Mouse (Mus musculus) urinary bladder, postnatal 36 days (tissue): Measurements from ENCODE around the gene Lrrfip1.

Experiments used
- DNase-seq, 2 experiments: peaks; one replicate each; pipeline ENCODE4 v3.0.0; 2022; ENCODE audit warnings: low spot score in 2 of 2, mixed read lengths in 1 of 2

Gene Lrrfip1

GRCm38 (mm10) chr1:91056416-91056815 is 57.9 kb downstream of the Lrrfip1 start:
- no peak for DNase-seq

DNA sequence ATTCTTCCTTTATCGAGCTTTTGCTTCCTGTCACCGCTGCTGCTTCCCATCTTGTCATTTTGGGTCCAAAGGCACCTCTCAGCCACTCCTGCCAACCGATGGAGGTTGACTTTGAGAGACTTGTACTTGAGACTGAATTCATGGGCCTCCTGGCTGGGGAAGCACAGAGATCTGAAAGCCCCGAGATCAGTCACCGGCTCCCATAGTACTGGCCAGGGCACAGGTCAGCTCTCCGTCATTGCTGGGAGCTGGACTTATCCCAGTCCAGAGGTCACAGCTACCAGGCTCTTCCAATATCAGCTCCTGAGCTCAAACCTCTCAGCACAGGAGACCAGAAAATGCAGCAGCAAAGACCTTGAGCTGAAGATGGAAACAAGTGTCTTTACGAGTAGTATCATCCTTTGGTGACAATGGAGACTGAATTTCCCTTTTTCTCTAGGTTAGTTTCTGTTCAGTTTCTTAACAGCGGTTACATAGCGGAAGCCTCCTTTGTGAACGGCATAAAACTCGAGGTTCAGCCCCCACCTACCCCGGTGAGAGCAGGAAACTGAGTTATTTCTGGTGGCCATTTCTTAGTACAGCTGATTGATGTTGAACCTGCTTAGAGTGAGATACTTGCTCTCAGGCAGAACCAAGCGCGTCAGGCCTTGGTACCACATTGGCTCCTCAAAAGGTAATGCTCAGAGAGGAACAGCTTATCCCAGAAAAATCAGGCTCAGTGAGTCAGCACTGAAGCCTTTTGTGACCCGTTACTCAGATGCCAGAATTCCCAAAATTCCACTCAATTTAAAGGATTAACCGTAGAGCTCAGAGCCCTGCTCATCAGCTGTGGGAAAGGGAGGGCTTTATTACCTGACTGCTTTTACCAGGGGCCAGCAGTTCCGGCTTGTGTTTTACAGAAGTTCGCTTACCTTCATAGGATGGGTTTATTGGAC is 59.0 kb downstream of the Lrrfip1 start:
- DNase-seq = no peak

DNA sequence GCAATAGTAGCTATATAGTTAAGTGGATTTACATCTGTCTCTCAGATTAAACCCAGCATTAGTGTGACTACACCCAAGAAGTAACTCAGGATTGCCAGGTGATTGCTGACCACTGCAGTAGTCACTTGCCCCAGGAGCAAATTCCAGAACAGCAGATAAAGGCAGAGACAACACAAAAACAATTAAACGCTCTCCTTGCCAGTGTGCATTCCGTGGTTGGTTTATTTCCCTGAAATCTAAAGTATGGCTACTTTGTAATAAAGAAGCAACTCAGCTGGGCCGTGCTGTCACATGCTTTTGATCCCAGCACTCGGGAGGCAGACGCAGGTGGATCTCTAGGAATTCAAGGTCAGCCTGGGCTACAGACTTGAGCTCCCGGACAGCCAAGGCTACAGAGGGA is 59.7 kb downstream of the Lrrfip1 start:
- DNase-seq = no peak

GRCm38 (mm10) chr1:91059792-91060604 is 61.5 kb downstream of the Lrrfip1 start:
- no peak for DNase-seq

- no peak for DNase-seq
These were observed 62.6 kb downstream of the Lrrfip1 start for GRCm38 (mm10) chr1:91061105-91061504.

- DNase-seq = no peak
These were observed 63.8 kb downstream of the Lrrfip1 start for GRCm38 (mm10) chr1:91062363-91062762.

- DNase-seq = no peak
These were observed 65.5 kb downstream of the Lrrfip1 start for GRCm38 (mm10) chr1:91064053-91064452.

DNA sequence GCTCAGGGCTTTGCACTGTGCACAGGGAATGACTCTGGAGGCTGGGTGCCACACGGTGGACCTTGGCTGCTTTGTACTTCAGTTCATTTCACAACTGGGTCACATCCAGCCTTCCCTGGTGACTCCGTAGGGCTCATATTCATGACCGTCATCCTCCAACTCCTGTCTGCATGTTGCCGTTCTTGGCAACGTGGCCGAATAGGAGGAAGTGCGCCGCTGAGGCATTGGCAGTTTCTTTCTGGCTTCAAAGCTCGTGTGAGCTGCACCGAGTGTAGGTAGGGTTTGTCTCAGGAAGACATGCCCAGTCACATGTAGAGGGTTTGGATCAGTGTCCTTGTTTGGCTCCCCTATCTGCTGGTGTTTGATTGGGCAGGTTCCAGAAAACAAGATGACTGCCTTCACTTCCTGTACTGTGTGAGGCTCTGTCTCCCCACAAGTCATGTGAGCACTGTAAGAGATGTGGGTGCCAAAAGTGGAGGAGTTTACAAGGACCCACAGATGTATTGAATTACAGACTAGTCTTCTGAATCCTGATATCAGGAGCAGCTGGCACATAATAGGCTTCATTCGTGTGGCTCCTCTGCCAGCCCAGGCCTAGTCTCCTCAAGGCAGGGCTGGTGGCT is 66.5 kb downstream of the Lrrfip1 start:
- DNase-seq = no peak

DNA sequence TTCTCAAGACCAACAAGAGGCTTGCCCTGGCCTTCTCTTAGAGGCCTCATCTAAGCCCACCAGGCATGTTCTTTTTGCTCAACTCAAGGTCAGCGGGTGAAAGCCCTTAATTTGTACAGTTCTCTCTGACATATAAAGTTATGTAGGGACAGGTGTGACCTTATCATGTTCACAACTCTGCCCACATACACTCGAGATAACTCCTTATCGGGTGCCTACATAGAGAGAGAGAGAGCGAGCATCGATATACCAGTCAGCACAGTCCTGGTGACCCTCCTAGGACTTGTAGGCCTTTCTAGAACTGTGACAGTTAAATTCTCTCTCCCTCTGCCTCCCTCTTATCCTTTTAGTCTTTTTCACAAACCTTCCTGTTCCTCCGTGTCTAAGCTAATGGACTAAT is 67.5 kb downstream of the Lrrfip1 start:
- DNase-seq = no peak

DNA sequence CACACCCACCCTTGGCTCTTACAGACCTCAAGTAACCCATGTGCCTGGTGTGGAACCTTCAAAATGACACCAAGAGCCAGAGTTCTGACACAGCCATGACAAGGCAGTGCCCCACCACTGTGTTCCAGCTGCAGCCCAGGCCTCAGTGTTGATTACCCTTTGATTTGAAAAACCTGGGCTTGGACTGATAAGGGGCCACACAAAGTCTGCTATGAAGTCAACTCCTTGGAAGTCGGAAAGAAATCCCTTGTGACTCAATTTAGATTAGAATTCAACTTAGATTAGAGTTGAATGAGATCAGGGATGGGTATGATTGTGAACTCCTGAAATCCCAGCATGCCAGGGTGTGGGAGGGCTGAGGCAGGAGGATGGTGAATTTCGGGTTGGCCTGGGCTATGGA is 68.1 kb downstream of the Lrrfip1 start:
- no peak for DNase-seq

DNA sequence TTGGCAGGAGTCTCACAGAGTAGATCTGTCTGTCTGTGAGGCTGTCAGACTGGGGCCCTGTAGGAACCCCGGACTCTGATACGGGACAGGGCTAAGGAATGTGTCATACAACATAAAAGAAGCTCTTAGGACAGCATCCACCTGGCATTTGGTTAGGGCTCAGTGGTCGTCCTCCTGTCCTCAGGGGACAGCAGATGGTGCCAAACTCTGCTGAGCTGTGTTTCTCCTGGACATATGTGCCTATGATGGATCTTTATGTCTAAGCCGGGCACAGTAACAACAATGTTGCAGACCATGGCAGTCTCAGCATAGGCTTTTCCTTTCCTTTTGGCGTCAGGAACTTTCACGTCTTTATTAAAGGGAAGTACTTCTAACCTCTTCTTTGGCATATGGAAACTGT is 69.2 kb downstream of the Lrrfip1 start:
- DNase-seq = no peak

- DNase-seq = no peak
These were observed 71.0 kb downstream of the Lrrfip1 start for GRCm38 (mm10) chr1:91069575-91069974.

DNA sequence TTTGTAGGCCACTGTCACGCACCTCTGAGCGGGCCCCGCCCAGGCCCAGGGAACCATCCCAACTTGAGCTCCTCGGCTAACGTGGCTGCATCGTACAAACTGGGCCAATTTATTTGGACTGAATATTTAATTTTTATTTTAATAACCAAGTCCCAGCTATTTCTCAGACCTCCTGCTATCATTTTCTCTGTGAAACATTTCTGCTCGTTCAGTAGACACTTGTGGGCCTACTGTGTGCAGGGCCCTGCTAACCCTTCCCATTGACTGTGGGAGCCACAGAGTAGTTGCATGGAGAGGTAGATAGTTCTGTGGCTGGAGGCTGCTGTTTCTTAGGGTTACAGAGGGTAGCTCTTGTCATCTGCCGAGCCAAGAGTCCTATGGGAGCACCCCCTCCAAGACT is 72.0 kb downstream of the Lrrfip1 start:
- no peak for DNase-seq

DNA sequence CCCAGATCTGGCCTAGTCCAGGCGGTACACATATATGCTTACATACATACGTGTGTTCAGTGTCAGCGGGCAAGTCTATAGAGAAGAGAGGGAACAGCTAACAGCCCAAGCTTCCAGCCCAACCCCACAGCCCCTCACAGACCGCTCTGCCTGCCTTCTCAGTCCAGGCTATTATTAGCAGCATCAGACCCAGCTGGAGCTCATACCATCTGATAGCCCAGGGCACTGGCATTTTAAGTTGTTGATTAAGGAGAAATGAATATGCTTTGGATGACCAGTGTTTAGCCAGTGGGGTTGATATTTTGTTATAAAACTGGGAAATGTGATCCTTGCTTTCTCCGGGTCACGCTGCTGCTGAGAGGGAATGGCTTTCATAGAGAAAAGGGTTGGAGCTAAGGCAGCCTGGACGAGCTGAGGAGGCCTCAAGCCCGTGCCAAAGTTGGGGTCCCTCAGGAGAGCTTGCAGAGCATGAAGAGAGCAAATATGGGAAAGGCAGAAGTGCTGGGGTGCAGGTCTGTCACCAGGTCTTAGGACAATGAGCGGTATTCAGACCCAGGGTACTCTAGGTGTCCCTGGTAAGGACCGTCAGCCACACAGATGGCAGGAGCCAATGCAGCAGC is 73.2 kb downstream of the Lrrfip1 start:
- no peak for DNase-seq

- DNase-seq = no peak
These were observed 78.4 kb downstream of the Lrrfip1 start for GRCm38 (mm10) chr1:91076946-91077345.

GRCm38 (mm10) chr1:91077456-91077855 is 78.9 kb downstream of the Lrrfip1 start:
- DNase-seq = no peak

GRCm38 (mm10) chr1:91077980-91078379 is 79.4 kb downstream of the Lrrfip1 start:
- no peak for DNase-seq

GRCm38 (mm10) chr1:91079740-91080422 is 81.3 kb downstream of the Lrrfip1 start:
- no peak for DNase-seq

GRCm38 (mm10) chr1:91080423-91080749 is 81.8 kb downstream of the Lrrfip1 start:
- no peak for DNase-seq

DNA sequence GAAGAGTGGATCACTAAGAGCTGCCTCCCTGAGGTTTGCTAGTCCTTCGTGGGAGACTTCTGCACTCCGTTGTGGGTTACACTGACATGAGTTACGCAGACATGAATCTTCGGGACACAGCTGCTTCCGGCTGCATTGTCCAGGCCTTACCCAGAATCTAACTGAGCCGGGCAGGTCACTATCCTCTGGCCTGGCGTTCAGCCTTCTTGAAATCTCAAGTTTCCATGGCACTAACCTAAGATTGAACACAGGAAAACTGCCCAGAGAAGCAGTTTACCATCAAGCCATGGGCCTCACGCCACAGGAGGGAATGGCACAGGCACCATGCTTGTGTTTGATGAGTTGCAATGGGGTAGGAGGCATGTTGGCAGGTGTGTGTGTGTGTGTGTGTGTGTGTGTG is 85.8 kb downstream of the Lrrfip1 start:
- DNase-seq = no peak

DNA sequence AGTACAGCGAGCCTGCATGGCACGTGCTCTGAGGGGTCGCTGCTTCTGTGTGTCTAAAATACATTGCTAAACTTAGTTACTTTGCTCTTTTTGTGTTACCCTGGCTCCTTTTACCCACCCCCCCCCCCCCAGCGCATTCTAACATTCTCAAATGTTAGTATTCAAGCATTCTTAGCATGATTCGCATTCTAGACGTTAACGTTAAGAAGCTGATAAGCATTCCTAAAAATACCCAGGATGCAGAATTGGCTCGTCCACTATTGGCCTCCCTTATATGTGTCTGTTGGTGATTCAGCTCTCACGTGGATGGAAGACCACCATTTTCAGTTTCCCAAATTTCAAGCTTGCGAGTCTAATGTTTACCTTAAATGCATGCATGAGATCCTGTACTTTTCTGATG is 86.5 kb downstream of the Lrrfip1 start:
- DNase-seq = no peak
